Mouse (Mus musculus): ENCODE measurements around the gene H2afy. TPM values are rescaled to one million over a fixed set of nuclear protein-coding genes. Genes with fewer than 3 reads are reported as not detected.

The H2afy gene
- polyA plus RNA-seq, 1 experiment from 2014 or later, result 494 TPM

GRCm38 (mm10) chr13:56095601-56096195, 40.5 kb downstream of the H2afy start:
- Histone ChIP-seq H3K4me1 (replicated peaks) (no peaks in the 10 kb centered on the region), H3K4me3 (no peak overlapping the region), H3K9me3 (no peaks in the 10 kb centered on the region), H3K27me3 (ENCODE audit: insufficient read depth, poor library complexity, severe bottlenecking) (no peaks in the 10 kb centered on the region), H3K36me3 (peaks cover 88% of the 10 kb centered on the region), H3K27ac (no peak overlapping the region)
- DNase-seq (ENCODE audit: low spot score), result no peak
- WGBS, result 87% methylated on average over 18 of the region's 18 CpGs

GRCm38 (mm10) chr13:56094544-56094943, 41.6 kb downstream of the H2afy start:
- Histone ChIP-seq H3K4me1 (replicated peaks) (no peaks in the 10 kb centered on the region), H3K27me3 (ENCODE audit: insufficient read depth, poor library complexity, severe bottlenecking) (no peaks in the 10 kb centered on the region), H3K4me3 (no peak overlapping the region), H3K9me3 (no peaks in the 10 kb centered on the region), H3K36me3 (peaks cover 88% of the 10 kb centered on the region), H3K27ac (no peak overlapping the region)
- 83% methylated on average over 8 of the region's 8 CpGs for WGBS
- DNase-seq (ENCODE audit: low spot score), result no peak

- Histone ChIP-seq H3K4me1 (replicated peaks) (no peaks in the 10 kb centered on the region; the same call in 1 of the 2 replicates), H3K27me3 (ENCODE audit: insufficient read depth, poor library complexity, severe bottlenecking) (no peaks in the 10 kb centered on the region), H3K4me3 (no peak overlapping the region), H3K36me3 (peaks cover 93% of the 10 kb centered on the region), H3K9me3 (no peaks in the 10 kb centered on the region), H3K27ac (no peak overlapping the region)
- 94% methylated on average over 3 of the region's 3 CpGs for WGBS
- no peak for DNase-seq (ENCODE audit: low spot score)
These were observed 42.5 kb downstream of the H2afy start for GRCm38 (mm10) chr13:56093680-56094079.

- H3K4me1 ChIP-seq (replicated peaks), result peaks cover 5% of the 10 kb centered on the region
- no peak overlapping the region for H3K27ac ChIP-seq
- H3K9me3 ChIP-seq, result no peaks in the 10 kb centered on the region
- 96% methylated on average over 5 of the region's 5 CpGs for WGBS
- H3K27me3 ChIP-seq (ENCODE audit: insufficient read depth, poor library complexity, severe bottlenecking), result no peaks in the 10 kb centered on the region
- no peak overlapping the region for H3K4me3 ChIP-seq
- H3K36me3 ChIP-seq, result peaks cover 98% of the 10 kb centered on the region
- DNase-seq (ENCODE audit: low spot score), result no peak
These were observed 43.6 kb downstream of the H2afy start for GRCm38 (mm10) chr13:56092606-56093005.

GRCm38 (mm10) chr13:56090597-56090996, 45.6 kb downstream of the H2afy start:
- WGBS, result 78% methylated on average over 2 of the region's 2 CpGs
- Histone ChIP-seq H3K27me3 (ENCODE audit: insufficient read depth, poor library complexity, severe bottlenecking) (no peaks in the 10 kb centered on the region), H3K4me1 (replicated peaks) (peaks cover 5% of the 10 kb centered on the region), H3K36me3 (peaks cover 100% of the 10 kb centered on the region), H3K4me3 (no peak overlapping the region), H3K27ac (no peak overlapping the region), H3K9me3 (no peaks in the 10 kb centered on the region)
- DNase-seq (ENCODE audit: low spot score), result no peak

GRCm38 (mm10) chr13:56088602-56089001, 47.6 kb downstream of the H2afy start:
- WGBS, result 80% methylated on average over 13 of the region's 13 CpGs
- Histone ChIP-seq H3K4me3 (no peak overlapping the region), H3K9me3 (no peaks in the 10 kb centered on the region), H3K27me3 (ENCODE audit: insufficient read depth, poor library complexity, severe bottlenecking) (no peaks in the 10 kb centered on the region), H3K27ac (no peak overlapping the region), H3K36me3 (peaks cover 100% of the 10 kb centered on the region), H3K4me1 (replicated peaks) (peaks cover 5% of the 10 kb centered on the region)
- no peak for DNase-seq (ENCODE audit: low spot score)

- H3K4me3 ChIP-seq, result no peak overlapping the region
- no peaks in the 10 kb centered on the region for H3K27me3 ChIP-seq (ENCODE audit: insufficient read depth, poor library complexity, severe bottlenecking)
- peaks cover 5% of the 10 kb centered on the region for H3K4me1 ChIP-seq (replicated peaks)
- 77% methylated on average over 19 of the region's 19 CpGs for whole genome bisulfite sequencing
- peaks cover 100% of the 10 kb centered on the region for H3K36me3 ChIP-seq
- DNase-seq (ENCODE audit: low spot score), result no peak
- H3K27ac ChIP-seq, result no peak overlapping the region
- H3K9me3 ChIP-seq, result no peaks in the 10 kb centered on the region
These were observed 48.2 kb downstream of the H2afy start for GRCm38 (mm10) chr13:56087936-56088335.

GRCm38 (mm10) chr13:56084146-56084905, 51.8 kb downstream of the H2afy start:
- no peak for DNase-seq (ENCODE audit: low spot score)
- H3K9me3 ChIP-seq, result no peaks in the 10 kb centered on the region
- H3K27ac ChIP-seq, result no peak overlapping the region
- H3K27me3 ChIP-seq (ENCODE audit: insufficient read depth, poor library complexity, severe bottlenecking), result no peaks in the 10 kb centered on the region
- no peak overlapping the region for H3K4me3 ChIP-seq
- H3K36me3 ChIP-seq, result peaks cover 100% of the 10 kb centered on the region
- WGBS, result 92% methylated on average over 20 of the region's 20 CpGs
- H3K4me1 ChIP-seq (replicated peaks), result peaks cover 5% of the 10 kb centered on the region

- DNase-seq (ENCODE audit: low spot score), result no peak
- H3K36me3 ChIP-seq, result peaks cover 100% of the 10 kb centered on the region
These were observed 54.5 kb downstream of the H2afy start for GRCm38 (mm10) chr13:56081656-56082055.

GRCm38 (mm10) chr13:56079616-56080015, 56.5 kb downstream of the H2afy start:
- 97% methylated on average over 2 of the region's 2 CpGs for WGBS
- Histone ChIP-seq H3K4me3 (no peak overlapping the region), H3K27ac (no peak overlapping the region), H3K27me3 (ENCODE audit: insufficient read depth, poor library complexity, severe bottlenecking) (no peaks in the 10 kb centered on the region), H3K9me3 (no peaks in the 10 kb centered on the region), H3K36me3 (peaks cover 100% of the 10 kb centered on the region), H3K4me1 (replicated peaks) (no peaks in the 10 kb centered on the region)
- no peak for DNase-seq (ENCODE audit: low spot score)

More at GRCm38 (mm10) chr13:56081656-56082055, 54.5 kb downstream of the H2afy start:
- no peak overlapping the region for H3K4me3 ChIP-seq
- no peak overlapping the region for H3K27ac ChIP-seq
- H3K27me3 ChIP-seq (ENCODE audit: insufficient read depth, poor library complexity, severe bottlenecking), result no peaks in the 10 kb centered on the region
- no peaks in the 10 kb centered on the region for H3K4me1 ChIP-seq (replicated peaks)
- WGBS, result 89% methylated on average over 5 of the region's 5 CpGs
- no peaks in the 10 kb centered on the region for H3K9me3 ChIP-seq

- H3K9me3 ChIP-seq, result no peaks in the 10 kb centered on the region
- no peak overlapping the region for H3K4me3 ChIP-seq
- H3K27me3 ChIP-seq (ENCODE audit: insufficient read depth, poor library complexity, severe bottlenecking), result no peaks in the 10 kb centered on the region
- no peaks in the 10 kb centered on the region for H3K4me1 ChIP-seq (replicated peaks)
- WGBS, result 86% methylated on average over 17 of the region's 17 CpGs
- no peak overlapping the region for H3K27ac ChIP-seq
- no peak for DNase-seq (ENCODE audit: low spot score)
- peaks cover 100% of the 10 kb centered on the region for H3K36me3 ChIP-seq
These were observed 57.4 kb downstream of the H2afy start for GRCm38 (mm10) chr13:56078724-56079262.

- 96% methylated on average over 8 of the region's 8 CpGs for WGBS
- Histone ChIP-seq H3K9me3 (no peaks in the 10 kb centered on the region), H3K27ac (no peak overlapping the region), H3K4me3 (no peak overlapping the region), H3K27me3 (ENCODE audit: insufficient read depth, poor library complexity, severe bottlenecking) (no peaks in the 10 kb centered on the region), H3K36me3 (peaks cover 98% of the 10 kb centered on the region), H3K4me1 (replicated peaks) (no peaks in the 10 kb centered on the region)
- no peak for DNase-seq (ENCODE audit: low spot score)
These were observed 60.2 kb downstream of the H2afy start for GRCm38 (mm10) chr13:56075930-56076329.

GRCm38 (mm10) chr13:56073186-56073585, 63.0 kb downstream of the H2afy start:
- Histone ChIP-seq H3K9me3 (no peaks in the 10 kb centered on the region), H3K27me3 (ENCODE audit: insufficient read depth, poor library complexity, severe bottlenecking) (no peaks in the 10 kb centered on the region), H3K36me3 (peaks cover 82% of the 10 kb centered on the region), H3K27ac (no peak overlapping the region), H3K4me1 (replicated peaks) (peaks cover 22% of the 10 kb centered on the region), H3K4me3 (no peak overlapping the region)
- WGBS, result 93% methylated on average over 5 of the region's 5 CpGs
- no peak for DNase-seq (ENCODE audit: low spot score)

All from hindbrain, embryonic 10.5 days (tissue).